Mouse (Mus musculus) v-Abl transformed pro-B cells (cell line): ENCODE measurements around the gene Rpp40.

ENCODE experiments used
- in situ Hi-C, 2 experiments: fragments of 400-800 bp; cut with MboI; formaldehyde crosslinking; loops; one replicate each; pipeline ENCODE4 v1.15.1; 2025; ENCODE audit not compliant: unreplicated experiment in 2 of 2

The Rpp40 gene

GRCm38 (mm10) chr13:35857486-35857885 is 48.7 kb downstream of the Rpp40 start:
- in situ Hi-C loops: no loop called here

GRCm38 (mm10) chr13:35852851-35853575 is 53.1 kb downstream of the Rpp40 start:
- in situ Hi-C loops: no loop called here

GRCm38 (mm10) chr13:35851581-35851980 is 54.6 kb downstream of the Rpp40 start:
- in situ Hi-C loops: no loop called here

GRCm38 (mm10) chr13:35848694-35849093 is 57.5 kb downstream of the Rpp40 start:
- in situ Hi-C loops: no loop called here

GRCm38 (mm10) chr13:35845306-35845705 is 60.9 kb downstream of the Rpp40 start:
- in situ Hi-C loops: no loop called here
